Mouse (Mus musculus) cerebellum, adult 18-20 months (tissue): ENCODE data around the gene Gm3248.
"Not testable (repeated sequence)": the region's sequence is repeated elsewhere in the genome, so short reads cannot be mapped to it uniquely, and the experiment has no call there.

ENCODE experiments used
- DNase-seq, 2 experiments: peaks; one replicate each; pipeline ENCODE4 v3.0.0; 2021

Gene Gm3248

DNA sequence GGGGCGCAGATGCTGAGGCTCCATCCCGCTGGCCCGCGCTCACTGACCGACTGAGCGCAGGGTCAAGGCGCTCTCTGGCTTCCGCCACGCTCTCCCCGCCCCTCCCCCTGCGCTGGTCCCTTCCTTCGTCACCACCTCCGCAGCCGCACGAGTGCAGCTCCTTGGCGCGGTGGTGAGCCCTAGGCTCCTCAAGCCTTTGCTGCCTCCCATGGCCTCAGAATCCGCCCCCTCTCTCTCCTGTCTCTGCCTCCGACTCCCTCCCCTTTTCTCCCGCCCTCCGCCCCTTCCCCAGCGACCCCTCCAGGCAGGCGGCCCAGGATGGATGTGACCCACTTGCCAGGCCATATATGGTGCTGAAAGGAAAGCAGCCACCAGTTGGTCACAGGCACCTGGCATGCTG, at the start of gene Gm3248:
TSS of gene Gm3248 (minus strand) at position 111 of the 400 bp plus-strand sequence.
- DNase-seq, result peak; percentile 3 to 16

DNA sequence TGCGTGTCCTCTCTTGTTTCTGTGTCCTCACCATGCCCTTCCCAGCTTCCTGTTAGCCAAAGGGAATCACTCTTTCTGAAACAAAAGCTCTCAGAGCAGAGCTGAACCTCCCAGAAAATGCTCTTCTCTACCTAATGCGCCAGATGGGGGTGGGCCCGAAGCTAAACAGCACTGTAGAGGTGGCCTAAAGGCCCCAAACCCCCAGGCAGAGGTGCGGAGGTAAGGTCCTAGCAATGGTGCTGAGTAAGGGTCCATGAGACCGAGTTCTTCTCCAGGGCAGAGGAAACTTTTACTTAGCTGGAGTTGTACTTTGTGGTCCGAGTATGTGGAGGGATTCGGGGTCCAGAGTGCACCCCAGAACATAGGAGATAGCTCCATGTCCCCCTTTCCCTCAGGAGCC, 25.6 kb upstream of the Gm3248 start:
- DNase-seq, result not testable (repeated sequence)

- not testable (repeated sequence) for DNase-seq
Observed at GRCm38 (mm10) chr14:5979037-5979436, 17.5 kb upstream of the Gm3248 start, which contains the start of gene Gm3453. Gene Gm3453 (minus strand): TSS chr14:5979137.

- DNase-seq, result not testable (repeated sequence)
Observed at GRCm38 (mm10) chr14:5962441-5962840, 896 bp upstream of the Gm3248 start.

GRCm38 (mm10) chr14:5961102-5961501, 443 bp downstream of the Gm3248 start:
- peak in 1 of 2 experiments; percentile 16 for DNase-seq

DNA sequence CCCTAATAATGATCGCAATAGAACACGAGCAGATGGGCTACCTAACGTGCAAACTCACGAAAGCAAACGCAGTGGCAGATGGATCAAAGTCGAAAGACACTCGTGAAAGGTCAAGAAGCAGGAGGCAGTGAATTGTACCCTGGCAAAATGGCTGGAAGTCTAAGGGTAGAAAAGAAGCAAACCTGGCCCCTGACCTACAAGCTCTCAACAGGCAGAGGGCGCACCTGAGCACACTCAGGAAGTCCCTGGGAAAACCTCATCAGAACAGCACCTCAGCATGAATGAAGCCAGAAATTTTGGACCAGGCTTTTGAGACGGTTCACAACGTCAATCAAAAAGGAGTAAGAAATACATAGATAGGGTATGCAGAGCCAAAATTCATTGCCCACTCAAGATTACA, 1.1 kb downstream of the Gm3248 start:
- DNase-seq, result peak; percentile 3 to 20

DNA sequence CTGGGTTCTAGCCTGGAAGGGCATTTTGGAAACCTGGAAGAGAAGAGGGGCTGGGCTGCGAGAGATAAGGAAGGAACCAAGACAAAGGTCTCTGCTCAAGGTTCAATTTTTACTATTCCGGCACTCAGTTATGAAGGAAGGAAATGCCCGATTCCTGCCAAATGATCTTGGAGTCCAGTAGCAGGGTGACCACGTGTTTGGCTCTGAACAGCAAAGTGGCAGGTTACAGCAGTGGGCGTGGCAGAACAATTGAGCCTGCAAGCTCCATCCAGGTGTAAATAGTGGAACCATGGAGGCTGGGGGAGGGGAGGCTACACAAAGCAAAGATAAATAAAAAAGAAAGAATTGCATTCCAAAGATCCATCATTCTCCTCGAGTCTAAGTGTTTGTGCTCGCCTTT, 38.3 kb downstream of the Gm3248 start:
- DNase-seq, result not testable (repeated sequence)

GRCm38 (mm10) chr14:5918330-5918942, 43.1 kb downstream of the Gm3248 start:
- DNase-seq, result not testable (repeated sequence)

GRCm38 (mm10) chr14:5913701-5914100, 47.8 kb downstream of the Gm3248 start:
- not testable (repeated sequence) for DNase-seq
